Mouse (Mus musculus) heart, embryonic 12.5 days (tissue): ENCODE measurements around the gene Emc1. TPM values are rescaled to one million over a fixed set of nuclear protein-coding genes. Genes with fewer than 3 reads are reported as not detected.

Experiments
- ATAC-seq: fragments of 200-750 bp; cut with Nextera tagmentation; 2 replicates; pipeline ENCODE4 v1.8.0; 2017; ENCODE audit warnings: moderate TSS enrichment, moderate library complexity; ENCODE audit not compliant: insufficient number of reproducible peaks, low FRiP score
- H3K27ac ChIP-seq: fragments of 300-500 bp; sonication (generic); 2 replicates; pipeline ENCODE4 v1.5.1; 2016; ENCODE audit warnings: mild to moderate bottlenecking, moderate library complexity; ENCODE audit not compliant: poor library complexity, severe bottlenecking
- H3K27me3 ChIP-seq: fragments of 300-500 bp; sonication (generic); replicated peaks from 2 replicates; pipeline ENCODE4 v1.6.1; 2016; ENCODE audit warnings: mild to moderate bottlenecking, moderate library complexity
- H3K36me3 ChIP-seq: fragments of 300-500 bp; sonication (generic); 2 replicates; pipeline ENCODE4 v1.6.1; 2016; ENCODE audit warnings: mild to moderate bottlenecking, moderate library complexity
- H3K4me1 ChIP-seq: fragments of 300-500 bp; sonication (generic); replicated peaks from 2 replicates; pipeline ENCODE4 v1.6.1; 2016; ENCODE audit warnings: mild to moderate bottlenecking
- H3K4me2 ChIP-seq: fragments of 300-500 bp; sonication (generic); 2 replicates; pipeline ENCODE4 v1.6.1; 2016; ENCODE audit warnings: mild to moderate bottlenecking, moderate library complexity
- H3K4me3 ChIP-seq: fragments of 300-500 bp; sonication (generic); 2 replicates; pipeline ENCODE4 v1.5.1; 2016; ENCODE audit warnings: mild to moderate bottlenecking
- H3K9ac ChIP-seq: fragments of 300-500 bp; sonication (generic); 2 replicates; pipeline ENCODE4 v1.6.1; 2016; ENCODE audit warnings: mild to moderate bottlenecking, moderate library complexity
- H3K9me3 ChIP-seq: fragments of 300-500 bp; sonication (generic); replicated peaks from 2 replicates; pipeline ENCODE4 v1.6.1; 2016; ENCODE audit warnings: mild to moderate bottlenecking, moderate library complexity
- WGBS: fragments of 180-500 bp; shearing (Covaris S2); methylation state at CpG from one replicate; pipeline ENCODE4 v1.1.7; 2016; 5-methylcytosine and 5-hydroxymethylcytosine counted together
- polyA plus RNA-seq: library from polyadenylated mRNA; unstranded; fragments of >200 nt; fragmentation: Nextera tagmentation; extraction: Ambion mirVana; gene quantifications from 2 replicates; pipeline ENCODE4 v1.2.1, GENCODE M21; 2016

The Emc1 gene
- polyA plus RNA-seq: 52.0 and 52.6 TPM in 2 replicates

- Histone ChIP-seq H3K4me1 (peaks cover 18% of the 10 kb centered on the region), H3K9ac (peak within 1 kb of the TSS; percentile 85), H3K4me2 (peak within 1 kb of the TSS; percentile 93), H3K27me3 (no peaks in the 10 kb centered on the region), H3K27ac (peak within 1 kb of the TSS; percentile 94), H3K9me3 (no peaks in the 10 kb centered on the region), H3K4me3 (peak within 1 kb of the TSS; percentile 85), H3K36me3 (peaks cover 56% of the 10 kb centered on the region)
- peak; percentile 94 for ATAC-seq
- under 1% methylated on average over 62 of the region's 64 CpGs for WGBS
These were observed at the start of gene Emc1, which contains the start of the genes Mrto4 and Ubr4 for GRCm38 (mm10) chr4:139351931-139352711. Gene Emc1 (plus strand): TSS chr4:139352587. Gene Mrto4 (minus strand): TSS chr4:139352576. Gene Ubr4 (plus strand): TSS chr4:139352609.

DNA sequence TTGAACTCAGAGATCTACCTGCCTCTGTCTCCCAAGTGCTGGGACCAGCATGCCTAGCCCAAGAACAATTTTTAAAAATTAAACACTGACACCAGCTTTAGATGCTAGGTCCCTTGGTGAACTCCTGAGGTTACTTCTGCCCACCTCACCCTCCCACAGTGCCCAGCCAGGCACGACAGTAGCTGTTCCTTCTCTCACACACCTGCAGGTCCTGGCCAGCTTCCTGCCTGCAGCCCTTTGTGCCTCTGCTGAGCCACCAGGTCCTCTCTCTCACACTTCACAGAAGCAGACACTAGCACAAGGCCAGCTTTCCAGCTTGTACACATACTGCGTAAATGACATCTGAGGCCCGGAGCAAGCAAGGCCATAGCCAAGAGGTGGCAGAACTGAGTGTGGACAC, 46.9 kb upstream of the Emc1 start:
- WGBS: 86% methylated on average over 3 of the region's 3 CpGs
- H3K36me3 ChIP-seq: peaks cover 39% of the 10 kb centered on the region

DNA sequence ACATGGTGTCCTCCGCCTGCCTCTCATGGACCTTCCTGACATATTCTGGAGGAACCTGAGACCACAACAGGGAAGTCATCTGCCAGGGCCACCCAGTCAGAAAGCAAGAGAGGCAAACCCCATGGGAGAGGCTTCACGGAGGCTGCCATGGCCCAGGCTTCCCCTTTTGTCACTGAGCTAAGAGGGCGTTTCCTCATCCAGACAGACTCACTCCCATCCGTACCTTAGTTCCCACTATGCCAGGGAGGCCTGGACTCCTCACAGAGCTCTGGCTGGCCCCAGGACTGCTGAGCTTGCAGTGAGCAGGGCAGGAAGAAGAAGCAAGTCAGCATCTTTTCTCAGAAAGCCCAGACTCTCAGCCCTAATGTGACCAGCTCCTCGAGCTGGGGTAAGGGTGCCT, 44.5 kb upstream of the Emc1 start:
- WGBS: 76% methylated on average over 5 of the region's 5 CpGs
- peaks cover 11% of the 10 kb centered on the region for H3K27me3 ChIP-seq
- peaks cover 18% of the 10 kb centered on the region for H3K4me1 ChIP-seq
- ATAC-seq: no peak
- peaks cover 20% of the 10 kb centered on the region for H3K36me3 ChIP-seq
- H3K4me3 ChIP-seq: no peak overlapping the region
- no peak overlapping the region for H3K4me2 ChIP-seq
- no peak overlapping the region for H3K9ac ChIP-seq
- no peak overlapping the region for H3K27ac ChIP-seq
- H3K9me3 ChIP-seq: no peaks in the 10 kb centered on the region

More for the DNA sequence above, 46.9 kb upstream of the Emc1 start:
- H3K9me3 ChIP-seq: no peaks in the 10 kb centered on the region
- no peak overlapping the region for H3K9ac ChIP-seq
- H3K27ac ChIP-seq: no peak overlapping the region
- H3K27me3 ChIP-seq: 0 out of 2 replicates have a peak, but pooled peaks cover 4% of the 10 kb centered on the region
- ATAC-seq: no peak
- H3K4me3 ChIP-seq: no peak overlapping the region
- H3K4me1 ChIP-seq: peaks cover 6% of the 10 kb centered on the region; the same call in 1 of the 2 replicates
- no peak overlapping the region for H3K4me2 ChIP-seq

- no peak overlapping the region for H3K27ac ChIP-seq
- peak overlapping the region; percentile 82 for H3K4me3 ChIP-seq
- peak overlapping the region; percentile 85; the same call in 1 of the 2 replicates for H3K9ac ChIP-seq
- peaks cover 18% of the 10 kb centered on the region for H3K4me1 ChIP-seq
- WGBS: 18% methylated on average over 6 of the region's 6 CpGs
- H3K36me3 ChIP-seq: peaks cover 26% of the 10 kb centered on the region
- H3K4me2 ChIP-seq: peak overlapping the region; percentile 88
- no peak for ATAC-seq
- H3K27me3 ChIP-seq: peaks cover 11% of the 10 kb centered on the region
- H3K9me3 ChIP-seq: no peaks in the 10 kb centered on the region
These were observed 42.7 kb upstream of the Emc1 start for GRCm38 (mm10) chr4:139309651-139310050.

DNA sequence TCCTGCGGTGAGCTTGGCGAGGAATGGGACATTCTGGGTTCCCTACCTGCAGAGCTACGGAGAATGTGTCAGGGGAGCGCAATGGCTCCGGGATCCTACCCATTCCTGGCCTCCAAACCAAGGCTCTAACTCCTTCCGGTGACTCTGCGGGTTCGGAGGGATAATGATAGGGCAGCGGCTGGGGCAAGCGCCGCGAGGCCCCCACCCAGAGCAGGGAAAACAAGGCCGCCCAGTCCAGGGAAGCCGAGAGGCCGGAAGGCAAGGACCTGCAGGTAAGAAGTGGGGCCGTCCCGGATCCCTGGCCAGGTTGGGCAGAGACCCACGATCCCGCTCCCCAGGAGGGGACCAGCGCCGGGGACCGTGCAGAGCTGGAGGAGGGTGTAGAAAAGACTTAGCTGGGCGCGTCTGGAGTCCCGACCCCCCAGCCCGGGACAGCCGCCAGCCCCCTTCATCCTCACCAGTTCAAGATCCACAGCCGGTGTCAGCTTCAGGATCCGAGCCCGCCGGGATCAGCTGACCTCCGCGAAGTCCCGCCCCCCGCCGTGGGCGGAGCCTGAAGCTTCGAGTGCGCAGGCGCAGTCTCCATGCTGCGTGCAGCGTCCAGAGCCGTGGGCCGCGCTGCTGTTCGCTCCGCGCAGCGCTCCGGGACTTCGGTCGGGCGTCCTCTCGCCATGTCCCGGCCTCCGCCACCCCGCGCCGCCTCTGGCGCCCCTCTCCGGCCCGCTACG, 42.1 kb upstream of the Emc1 start, which contains the start of the genes Pqlc2 and Akr7a5:
Pqlc2 (minus strand) TSS at position 538 of the 728 bp plus-strand sequence.
Akr7a5 (plus strand) TSS at position 574 of the 728 bp plus-strand sequence.
- Histone ChIP-seq H3K9ac (peak within 1 kb of the TSS; percentile 85), H3K4me2 (peak within 1 kb of the TSS; percentile 88), H3K9me3 (no peaks in the 10 kb centered on the region), H3K27ac (peak within 1 kb of the TSS; percentile 43; the same call in 1 of the 2 replicates), H3K36me3 (peaks cover 24% of the 10 kb centered on the region), H3K27me3 (peaks cover 11% of the 10 kb centered on the region), H3K4me3 (peak within 1 kb of the TSS; percentile 82), H3K4me1 (peaks cover 18% of the 10 kb centered on the region)
- under 1% methylated on average over 63 of the region's 63 CpGs for WGBS
- ATAC-seq: peak; percentile 93

DNA sequence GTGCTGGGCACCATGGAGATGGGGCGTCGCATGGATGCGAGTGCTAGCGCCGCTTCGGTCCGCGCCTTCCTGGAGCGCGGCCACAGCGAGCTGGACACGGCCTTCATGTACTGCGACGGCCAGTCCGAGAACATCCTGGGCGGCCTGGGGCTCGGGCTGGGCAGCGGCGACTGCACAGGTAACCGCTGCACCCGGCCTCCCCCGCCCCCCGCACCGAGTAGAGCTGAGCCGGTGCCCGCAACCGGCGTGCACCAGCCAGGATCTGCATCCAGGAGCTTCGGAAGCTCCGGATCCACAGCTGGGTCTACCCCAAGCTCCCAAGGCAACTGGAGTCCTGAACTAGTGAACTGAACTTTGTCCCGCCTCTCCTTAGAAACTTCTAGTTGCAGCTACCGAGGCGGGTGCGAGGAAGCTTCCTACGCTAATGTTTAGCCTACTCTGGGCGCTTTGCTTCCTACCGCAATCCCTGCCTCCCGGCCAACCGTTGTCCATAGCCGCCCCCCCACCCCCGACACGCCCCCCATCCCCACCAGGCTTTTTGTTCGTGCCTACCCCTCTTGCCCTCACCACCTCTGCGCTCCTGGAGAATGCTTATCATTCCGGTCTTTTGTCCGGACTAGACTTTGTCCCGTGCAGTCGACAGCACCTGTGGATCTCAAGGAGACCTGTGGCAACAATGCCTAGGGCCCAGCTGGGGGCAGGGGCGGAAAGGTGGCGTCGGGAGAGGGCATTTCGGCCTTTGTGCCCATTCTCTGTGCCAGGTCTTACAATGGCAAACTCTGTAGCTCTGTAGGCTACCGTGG, 41.3 kb upstream of the Emc1 start:
- peak; percentile 73; the same call in 1 of the 2 replicates for ATAC-seq
- Histone ChIP-seq H3K9ac (peak overlapping the region; percentile 85), H3K4me3 (peak overlapping the region; percentile 82), H3K9me3 (no peaks in the 10 kb centered on the region), H3K36me3 (peaks cover 24% of the 10 kb centered on the region; the same call in 1 of the 2 replicates), H3K4me2 (peak overlapping the region; percentile 88), H3K27me3 (peaks cover 11% of the 10 kb centered on the region), H3K4me1 (peaks cover 18% of the 10 kb centered on the region), H3K27ac (peak overlapping the region; percentile 43; the same call in 1 of the 2 replicates)
- WGBS: under 1% methylated on average over 45 of the region's 53 CpGs

GRCm38 (mm10) chr4:139311707-139312106, 40.7 kb upstream of the Emc1 start:
- 24% methylated on average over 14 of the region's 14 CpGs for WGBS
- Histone ChIP-seq H3K4me3 (peak overlapping the region; percentile 82), H3K4me1 (peaks cover 18% of the 10 kb centered on the region), H3K9me3 (no peaks in the 10 kb centered on the region), H3K4me2 (peak overlapping the region; percentile 88), H3K27me3 (peaks cover 11% of the 10 kb centered on the region), H3K27ac (no peak overlapping the region), H3K36me3 (peaks cover 25% of the 10 kb centered on the region), H3K9ac (peak overlapping the region; percentile 85)
- ATAC-seq: no peak

- Histone ChIP-seq H3K4me1 (peaks cover 18% of the 10 kb centered on the region), H3K9ac (no peak overlapping the region), H3K4me2 (no peak overlapping the region), H3K27me3 (peaks cover 11% of the 10 kb centered on the region), H3K36me3 (peaks cover 30% of the 10 kb centered on the region), H3K27ac (no peak overlapping the region), H3K9me3 (no peaks in the 10 kb centered on the region), H3K4me3 (no peak overlapping the region)
- ATAC-seq: no peak
- WGBS: 54% methylated on average over 4 of the region's 4 CpGs
These were observed 39.8 kb upstream of the Emc1 start for GRCm38 (mm10) chr4:139312632-139313031.

DNA sequence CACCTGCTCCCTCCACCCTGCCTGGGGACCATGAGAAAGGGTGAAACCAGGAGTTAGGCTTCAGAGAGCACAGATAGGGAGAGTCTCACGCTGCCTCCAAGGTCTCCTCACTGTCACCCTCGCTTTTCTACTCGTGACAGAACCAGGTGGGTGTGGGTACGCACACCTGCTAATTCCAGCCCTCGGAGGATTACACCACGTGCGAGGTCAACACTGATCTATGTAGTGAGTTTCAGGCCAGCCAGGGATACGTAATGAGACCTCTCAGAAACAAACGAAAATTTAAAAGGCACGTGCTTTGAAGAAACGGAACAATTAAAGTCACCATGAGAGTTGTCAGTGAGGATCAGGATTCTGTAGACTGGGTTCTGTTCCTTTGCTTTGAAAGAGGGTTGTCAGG, 33.9 kb upstream of the Emc1 start:
- H3K27me3 ChIP-seq: no peaks in the 10 kb centered on the region
- no peak overlapping the region for H3K4me2 ChIP-seq
- H3K4me3 ChIP-seq: no peak overlapping the region
- H3K36me3 ChIP-seq: peaks cover 46% of the 10 kb centered on the region
- no peaks in the 10 kb centered on the region for H3K9me3 ChIP-seq
- no peak for ATAC-seq
- no peak overlapping the region for H3K27ac ChIP-seq
- H3K9ac ChIP-seq: no peak overlapping the region
- H3K4me1 ChIP-seq: no peaks in the 10 kb centered on the region
- 86% methylated on average over 11 of the region's 11 CpGs for WGBS

DNA sequence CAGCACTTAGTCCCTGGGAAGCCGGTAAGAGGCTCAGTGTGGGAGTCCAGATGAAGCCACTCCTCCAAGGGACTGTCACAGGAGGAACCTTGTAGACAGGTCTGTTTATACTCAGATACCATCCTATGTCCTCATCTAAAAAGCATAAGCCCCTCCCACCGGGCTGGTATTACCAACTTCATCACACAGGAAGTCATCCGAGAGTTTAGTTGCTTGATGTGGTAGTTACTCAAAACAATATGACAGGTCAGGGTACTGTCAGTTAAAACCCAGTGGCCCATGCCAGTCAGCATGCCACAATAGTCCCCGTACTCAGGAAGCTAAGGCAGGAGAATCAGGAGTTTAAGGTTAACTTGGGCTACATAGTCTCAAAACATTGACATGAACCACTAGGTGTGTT, 32.6 kb upstream of the Emc1 start:
- WGBS: 87% methylated on average over 4 of the region's 4 CpGs
- Histone ChIP-seq H3K36me3 (peaks cover 40% of the 10 kb centered on the region), H3K27ac (no peak overlapping the region), H3K4me2 (no peak overlapping the region), H3K4me3 (no peak overlapping the region), H3K4me1 (no peaks in the 10 kb centered on the region), H3K9me3 (0 out of 2 replicates have a peak, but pooled peaks cover 1% of the 10 kb centered on the region), H3K9ac (no peak overlapping the region), H3K27me3 (no peaks in the 10 kb centered on the region)
- ATAC-seq: no peak
